Mouse (Mus musculus) embryonic fibroblast, embryonic 13.5 days (primary cell): ENCODE results near the gene Prcp.

Experiments used
- CTCF ChIP-seq: IDR thresholded peaks from 2 replicates; pipeline ENCODE4 v1.5.1; 2011; ENCODE audit warnings: mild to moderate bottlenecking, control low read depth, low read length, moderate library complexity, borderline replicate concordance; ENCODE audit not compliant: insufficient read depth
- POLR2A ChIP-seq: IDR thresholded peaks from 2 replicates; pipeline ENCODE4 v1.6.1; 2011; ENCODE audit warnings: low read depth, mild to moderate bottlenecking, control low read depth, low read length, moderate library complexity

- TF ChIP-seq CTCF (no peak), POLR2A (no peak)
Observed at GRCm38 (mm10) chr7:92959758-92960157, 85.5 kb downstream of the Prcp start.
